Mouse (Mus musculus) cerebellum, adult 2 months (tissue): ENCODE data around the gene Cttnbp2nl. TPM values are rescaled to one million over a fixed set of nuclear protein-coding genes. Genes with fewer than 3 reads are reported as not detected.

Experiments used
- DNase-seq, 2 experiments: peaks; one replicate each; pipeline ENCODE4 v3.0.0; 2021
- H3K27ac ChIP-seq: fragments of 200-500 bp; 2 replicates; pipeline ENCODE4 v1.5.1; 2012; ENCODE audit warnings: low read length, control low read depth, inconsistent platforms; ENCODE audit not compliant: insufficient read depth
- H3K27me3 ChIP-seq: fragments of 200-500 bp; 2 replicates; pipeline ENCODE4 v1.6.1; 2012; ENCODE audit warnings: inconsistent platforms, mild to moderate bottlenecking, low read length, moderate library complexity; ENCODE audit not compliant: control insufficient read depth, insufficient read depth
- H3K4me1 ChIP-seq: fragments of 200-500 bp; 2 replicates; pipeline ENCODE4 v1.6.1; 2011; ENCODE audit warnings: low read length; ENCODE audit not compliant: control insufficient read depth, insufficient read depth
- H3K4me3 ChIP-seq: fragments of 200-500 bp; replicated peaks from 2 replicates; pipeline ENCODE3; 2011; ENCODE audit warnings: mild to moderate bottlenecking, low read depth, low read length, control low read depth; ENCODE audit not compliant: insufficient read depth
- CTCF ChIP-seq: fragments of 200-500 bp; IDR thresholded peaks from 2 replicates; pipeline ENCODE4 v1.5.1; 2011; ENCODE audit warnings: low read depth, mild to moderate bottlenecking, control low read depth, low read length, moderate library complexity, borderline replicate concordance; ENCODE audit not compliant: insufficient read depth
- POLR2A ChIP-seq: fragments of 200-500 bp; IDR thresholded peaks from 2 replicates; pipeline ENCODE4 v1.6.1; 2011; ENCODE audit warnings: low read length, control low read depth, borderline replicate concordance; ENCODE audit not compliant: insufficient read depth
- WGBS: fragments of 180-500 bp; shearing (Covaris S2); methylation state at CpG from one replicate; pipeline ENCODE4 v1.1.7; 2018; 5-methylcytosine and 5-hydroxymethylcytosine counted together
- polyA plus RNA-seq: library from polyadenylated mRNA; depleted of rRNA; stranded (reverse); fragments of >200 nt; gene quantifications from 2 replicates; pipeline ENCODE4 v1.2.3, GENCODE M21; 2012

Gene Cttnbp2nl
- polyA plus RNA-seq, 1 experiment = 7.4 TPM

DNA sequence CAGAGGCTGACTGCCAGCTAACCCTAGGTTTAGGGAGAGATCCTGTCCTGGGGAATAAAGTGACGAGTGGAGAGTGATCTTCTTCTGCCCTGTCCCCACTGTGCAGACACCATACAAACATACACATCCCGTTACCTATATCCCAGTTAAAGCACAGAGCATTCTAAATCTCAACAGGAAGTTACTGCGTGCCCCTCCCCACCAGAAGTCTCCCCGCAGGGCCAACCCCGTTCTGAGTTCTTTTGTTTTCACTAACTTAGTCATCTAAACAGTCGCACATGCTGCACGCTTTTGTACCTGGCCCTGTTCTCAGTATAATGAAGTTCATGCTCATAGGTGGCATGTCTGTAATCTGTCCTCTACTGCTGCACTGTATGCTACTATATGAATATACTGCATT lies 36.7 kb downstream of the Cttnbp2nl start:
- H3K27me3 ChIP-seq = no peaks in the 10 kb centered on the region
- no peaks in the 10 kb centered on the region for H3K4me1 ChIP-seq
- no peak for TF ChIP-seq POLR2A
- no peak for TF ChIP-seq CTCF
- 85% methylated on average over 7 of the region's 7 CpGs for WGBS
- no peak for DNase-seq
- no peak overlapping the region for H3K27ac ChIP-seq
- no peak overlapping the region for H3K4me3 ChIP-seq

DNA sequence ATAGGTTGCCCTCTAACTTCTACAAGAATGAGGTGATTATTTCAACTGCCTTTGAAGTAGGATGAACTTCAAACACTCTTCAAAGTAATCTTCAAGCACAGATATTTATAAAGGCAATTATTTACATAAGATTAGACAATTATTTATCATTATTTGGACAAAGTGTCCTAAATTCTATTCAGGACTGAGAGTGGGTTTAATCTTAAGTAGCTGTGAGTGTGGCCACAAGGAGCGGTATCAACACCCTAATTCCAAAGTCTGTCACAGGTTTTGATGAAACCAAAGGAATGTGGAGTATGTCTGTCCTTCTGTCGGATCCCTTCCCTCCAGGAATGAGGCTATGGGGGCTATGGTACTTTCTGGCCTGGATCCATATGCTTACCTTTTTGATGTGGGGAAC lies 38.0 kb downstream of the Cttnbp2nl start:
- TF ChIP-seq POLR2A (no peak), CTCF (no peak)
- Histone ChIP-seq H3K4me3 (no peak overlapping the region), H3K4me1 (no peaks in the 10 kb centered on the region), H3K27me3 (no peaks in the 10 kb centered on the region), H3K27ac (no peak overlapping the region)
- no peak for DNase-seq
- 89% methylated on average over 2 of the region's 2 CpGs for WGBS

DNA sequence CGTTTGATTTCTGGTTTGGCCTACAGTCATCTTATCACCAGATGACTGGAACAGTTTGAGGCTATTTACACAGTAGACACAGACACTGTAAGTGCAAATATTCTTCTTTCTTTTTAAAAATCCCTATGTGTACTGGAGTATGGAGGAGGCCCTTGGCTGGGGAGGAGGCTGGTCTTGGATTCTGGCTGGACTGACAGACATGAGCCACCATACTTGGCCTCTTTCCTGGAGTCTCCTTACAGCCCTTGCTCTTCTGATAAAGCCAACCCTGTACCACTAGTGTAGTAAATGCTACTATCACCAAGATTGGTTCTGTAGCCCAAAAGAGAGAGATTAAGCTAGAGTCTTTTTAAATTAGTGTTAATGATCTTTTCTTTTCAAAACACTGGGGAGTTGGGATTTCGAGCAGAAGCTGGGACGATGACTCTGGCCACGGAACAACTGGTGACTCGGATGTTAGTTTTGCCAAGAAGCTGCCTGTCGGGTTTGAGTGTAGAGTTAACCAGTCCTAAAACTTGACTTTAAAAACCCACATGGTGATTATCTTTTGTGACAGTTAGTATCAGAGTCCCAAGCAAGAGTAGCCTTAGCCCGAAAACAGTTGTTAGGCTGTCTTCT lies 40.1 kb downstream of the Cttnbp2nl start:
- DNase-seq = no peak
- H3K4me3 ChIP-seq = no peak overlapping the region
- whole genome bisulfite sequencing = 80% methylated on average over 7 of the region's 7 CpGs
- H3K27ac ChIP-seq = no peak overlapping the region
- no peaks in the 10 kb centered on the region for H3K27me3 ChIP-seq
- H3K4me1 ChIP-seq = no peaks in the 10 kb centered on the region
- no peak for TF ChIP-seq CTCF
- TF ChIP-seq POLR2A = no peak

DNA sequence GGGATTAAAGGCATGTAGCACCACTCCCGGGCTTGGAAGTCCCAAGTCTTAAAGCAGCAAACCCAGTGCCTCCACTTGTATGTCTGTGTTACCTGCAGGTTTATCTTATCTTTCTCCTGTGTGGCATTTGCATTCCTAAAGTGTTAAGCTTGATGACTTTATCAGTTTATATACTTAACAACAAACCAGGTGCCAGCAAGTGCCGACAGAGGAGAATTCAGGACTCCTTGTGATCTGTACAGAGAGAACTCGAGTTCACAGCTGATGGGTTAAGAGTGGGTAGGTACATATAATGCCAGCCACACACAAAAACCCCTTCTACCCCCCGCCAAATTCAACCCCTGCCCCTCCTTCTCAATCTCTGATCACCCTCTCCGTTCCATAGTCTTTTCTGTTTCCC lies 41.1 kb downstream of the Cttnbp2nl start:
- Histone ChIP-seq H3K4me3 (no peak overlapping the region), H3K4me1 (no peaks in the 10 kb centered on the region), H3K27ac (no peak overlapping the region), H3K27me3 (no peaks in the 10 kb centered on the region)
- DNase-seq = no peak
- 89% methylated on average over 5 of the region's 5 CpGs for WGBS
- TF ChIP-seq POLR2A (no peak), CTCF (no peak)

DNA sequence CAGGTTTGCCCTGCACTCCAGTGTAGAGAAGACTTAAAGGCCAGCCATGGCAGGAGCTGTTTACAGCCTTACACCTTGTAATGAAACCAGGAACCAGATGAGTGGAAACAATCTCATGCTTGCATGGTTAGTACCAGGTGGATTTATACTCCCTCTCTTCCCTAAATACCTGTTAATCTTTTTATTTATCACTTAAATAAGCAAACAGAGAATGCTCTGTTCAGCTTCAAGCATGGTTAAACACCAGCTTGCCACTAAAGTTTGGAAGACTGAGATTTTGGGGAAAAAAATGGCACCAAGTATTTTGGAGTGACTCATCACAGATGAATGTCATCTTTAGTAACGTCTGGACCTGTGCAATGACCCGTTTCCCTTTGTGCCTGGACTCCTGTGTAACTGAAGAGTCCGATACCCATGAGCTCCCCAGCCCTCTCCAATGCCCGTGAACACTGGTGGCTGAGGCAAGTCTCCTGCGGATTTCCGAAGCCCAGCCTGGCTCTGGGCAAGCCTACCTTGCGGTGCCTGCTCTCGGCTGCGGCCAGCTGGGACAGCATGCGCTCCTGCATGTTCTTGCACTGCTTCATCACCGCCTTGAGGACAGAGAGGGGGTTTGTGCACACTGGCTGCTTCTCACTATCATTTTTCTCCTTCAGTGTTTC lies 42.1 kb downstream of the Cttnbp2nl start:
- no peaks in the 10 kb centered on the region for H3K27me3 ChIP-seq
- WGBS = 89% methylated on average over 11 of the region's 11 CpGs
- H3K4me1 ChIP-seq = no peaks in the 10 kb centered on the region
- H3K4me3 ChIP-seq = no peak overlapping the region
- TF ChIP-seq CTCF = no peak
- no peak for TF ChIP-seq POLR2A
- H3K27ac ChIP-seq = no peak overlapping the region
- DNase-seq = no peak

DNA sequence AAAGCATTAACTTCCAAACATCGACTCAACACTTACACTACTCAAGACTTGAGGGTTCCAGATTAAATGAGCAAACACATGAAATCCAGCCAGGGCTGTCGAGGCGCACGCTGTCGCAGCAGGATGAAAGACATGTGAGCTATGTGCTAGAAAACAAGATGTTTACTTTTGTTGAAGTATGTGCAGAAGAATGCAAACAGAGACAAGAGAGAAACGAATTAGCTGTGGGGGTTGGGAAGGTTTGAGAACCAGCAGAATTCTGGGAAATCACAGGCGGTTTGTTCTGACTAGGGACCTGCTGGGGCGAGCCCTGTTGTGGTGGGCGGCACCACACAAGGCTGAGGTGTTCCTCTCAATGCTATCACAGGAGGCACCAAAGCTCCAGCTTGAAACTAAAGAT lies 44.9 kb downstream of the Cttnbp2nl start:
- Histone ChIP-seq H3K27ac (no peak overlapping the region), H3K4me1 (no peaks in the 10 kb centered on the region), H3K4me3 (no peak overlapping the region), H3K27me3 (no peaks in the 10 kb centered on the region)
- WGBS = 90% methylated on average over 9 of the region's 9 CpGs
- TF ChIP-seq CTCF (no peak), POLR2A (no peak)
- no peak for DNase-seq

DNA sequence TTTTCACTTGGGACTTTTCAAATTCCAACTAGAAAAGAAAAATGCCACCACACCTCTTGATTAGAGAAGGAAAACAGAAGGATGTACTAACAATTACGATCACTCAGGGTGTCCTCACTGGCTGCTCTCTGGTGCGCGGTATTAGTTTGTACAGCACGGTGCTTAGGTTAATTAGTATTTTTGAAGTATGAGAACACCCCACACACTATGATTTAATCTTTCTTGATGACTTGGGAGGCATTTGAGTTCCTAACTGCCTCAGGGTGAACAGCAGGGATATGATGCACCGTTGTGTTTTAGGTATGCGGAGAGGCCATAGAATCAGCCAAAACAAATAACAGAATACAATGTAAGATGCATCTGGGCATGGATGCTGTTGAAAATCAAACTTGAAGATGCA lies 46.8 kb downstream of the Cttnbp2nl start:
- no peak for DNase-seq
- Histone ChIP-seq H3K27me3 (no peaks in the 10 kb centered on the region), H3K4me1 (no peaks in the 10 kb centered on the region), H3K27ac (no peak overlapping the region), H3K4me3 (no peak overlapping the region)
- WGBS = 93% methylated on average over 6 of the region's 6 CpGs
- no peak for TF ChIP-seq POLR2A
- no peak for TF ChIP-seq CTCF

DNA sequence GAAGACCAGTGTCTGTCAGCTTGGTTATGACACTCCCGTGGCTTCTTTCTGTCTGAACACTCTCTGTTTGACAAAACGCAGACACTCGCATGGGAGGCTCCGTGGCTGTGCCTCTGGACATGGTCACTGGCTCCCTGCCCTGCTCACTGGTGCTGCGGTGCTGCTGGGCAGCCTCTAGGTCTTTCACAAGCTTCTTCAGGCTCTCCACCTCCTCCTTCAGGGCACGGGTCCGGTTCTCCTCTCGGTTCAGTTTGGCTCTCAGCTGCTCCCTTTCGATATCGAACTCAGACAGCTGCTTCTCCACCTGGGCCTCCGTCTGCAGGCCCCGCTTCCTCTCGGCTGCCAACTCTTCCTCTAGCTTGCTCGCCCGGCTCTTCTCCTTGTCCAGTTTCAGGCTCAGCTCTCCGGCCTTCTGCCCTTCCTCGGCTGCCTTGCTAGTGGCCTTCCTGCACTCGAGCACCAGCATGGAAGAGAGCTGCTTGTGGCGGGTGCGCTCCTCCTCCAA lies 47.3 kb downstream of the Cttnbp2nl start:
- Histone ChIP-seq H3K4me1 (no peaks in the 10 kb centered on the region), H3K27me3 (no peaks in the 10 kb centered on the region), H3K4me3 (no peak overlapping the region), H3K27ac (no peak overlapping the region)
- no peak for TF ChIP-seq CTCF
- DNase-seq = no peak
- WGBS = 79% methylated on average over 20 of the region's 20 CpGs
